Mouse (Mus musculus) thymus, adult 2 months (tissue): ENCODE results near the gene Fry.

Experiments used
- CTCF ChIP-seq: fragments of 200-500 bp; IDR thresholded peaks from 2 replicates; pipeline ENCODE4 v1.5.1; 2012; ENCODE audit warnings: mild to moderate bottlenecking, control low read depth, low read length, moderate library complexity, borderline replicate concordance; ENCODE audit not compliant: control insufficient read depth, poor library complexity, insufficient read depth; ENCODE audit errors: extremely low read depth
- POLR2A ChIP-seq: fragments of 200-500 bp; IDR thresholded peaks from 2 replicates; pipeline ENCODE4 v1.6.1; 2012; ENCODE audit warnings: mild to moderate bottlenecking, low read length, control low read depth, moderate library complexity; ENCODE audit not compliant: control insufficient read depth, poor library complexity, insufficient read depth; ENCODE audit errors: extremely low read depth

- TF ChIP-seq CTCF (no peak), POLR2A (no peak)
Observed at GRCm38 (mm10) chr5:150457904-150458739, 339.7 kb downstream of the Fry start.
